Mouse (Mus musculus): ENCODE measurements around the gene Olfr1208. TPM values are rescaled to one million over a fixed set of nuclear protein-coding genes. Genes with fewer than 3 reads are reported as not detected.

Olfr1208 gene
- polyA plus RNA-seq (2014; fragmentation: Nextera tagmentation; extraction: Ambion mirVana): not detected in 2 replicates

GRCm38 (mm10) chr2:88902211-88902610 is at the start of gene Olfr1208:
TSS of gene Olfr1208 (minus strand) at chr2:88902311.
- H3K36me3 ChIP-seq (ENCODE audit: control insufficient read depth, insufficient read depth, low read length): no peaks in the 10 kb centered on the region
- no peak within 1 kb of the TSS for H3K27ac ChIP-seq (ENCODE audit: low read depth, low read length)
- no peaks in the 10 kb centered on the region for H3K4me1 ChIP-seq (ENCODE audit: control insufficient read depth, insufficient read depth, low read length)
- ATAC-seq (replicated peaks; ENCODE audit: insufficient number of reproducible peaks, low FRiP score, low TSS enrichment): no peak
- no peak within 1 kb of the TSS for H3K4me3 ChIP-seq (ENCODE audit: low read depth, low read length)
- no peaks in the 10 kb centered on the region for H3K27me3 ChIP-seq (ENCODE audit: control insufficient read depth, insufficient read depth, low read length)
- H3K4me2 ChIP-seq: no peak within 1 kb of the TSS
- H3K9ac ChIP-seq (ENCODE audit: low read depth, low read length): no peak within 1 kb of the TSS
- H3K9me3 ChIP-seq (replicated peaks; ENCODE audit: control insufficient read depth, low read length): no peaks in the 10 kb centered on the region

- H3K27me3 ChIP-seq (ENCODE audit: control insufficient read depth, insufficient read depth, low read length): no peaks in the 10 kb centered on the region
- no peak for ATAC-seq (replicated peaks; ENCODE audit: insufficient number of reproducible peaks, low FRiP score, low TSS enrichment)
- no peak within 1 kb of the TSS for H3K27ac ChIP-seq (ENCODE audit: low read depth, low read length)
- H3K4me3 ChIP-seq (ENCODE audit: low read depth, low read length): no peak within 1 kb of the TSS
- H3K36me3 ChIP-seq (ENCODE audit: control insufficient read depth, insufficient read depth, low read length): no peaks in the 10 kb centered on the region
- no peaks in the 10 kb centered on the region for H3K4me1 ChIP-seq (ENCODE audit: control insufficient read depth, insufficient read depth, low read length)
- WGBS (ENCODE audit: insufficient replicate concordance): 83% methylated on average over 1 of the region's 1 CpGs
- H3K9ac ChIP-seq (ENCODE audit: low read depth, low read length): no peak within 1 kb of the TSS
- no peak within 1 kb of the TSS for H3K4me2 ChIP-seq
- no peaks in the 10 kb centered on the region for H3K9me3 ChIP-seq (replicated peaks; ENCODE audit: control insufficient read depth, low read length)
Measured at GRCm38 (mm10) chr2:88938011-88938410, 35.9 kb upstream of the Olfr1208 start, which contains the start of gene Olfr1211. TSS of gene Olfr1211 (minus strand) at chr2:88938111.

GRCm38 (mm10) chr2:88915057-88915456 is 12.9 kb upstream of the Olfr1208 start, which contains the start of gene Olfr1209:
TSS of gene Olfr1209 (minus strand) at chr2:88915157.
- H3K4me3 ChIP-seq (ENCODE audit: low read depth, low read length): no peak within 1 kb of the TSS
- H3K36me3 ChIP-seq (ENCODE audit: control insufficient read depth, insufficient read depth, low read length): no peaks in the 10 kb centered on the region
- ATAC-seq (replicated peaks; ENCODE audit: insufficient number of reproducible peaks, low FRiP score, low TSS enrichment): no peak
- no peak within 1 kb of the TSS for H3K4me2 ChIP-seq
- H3K27ac ChIP-seq (ENCODE audit: low read depth, low read length): no peak within 1 kb of the TSS
- no peaks in the 10 kb centered on the region for H3K9me3 ChIP-seq (replicated peaks; ENCODE audit: control insufficient read depth, low read length)
- H3K27me3 ChIP-seq (ENCODE audit: control insufficient read depth, insufficient read depth, low read length): no peaks in the 10 kb centered on the region
- WGBS (ENCODE audit: insufficient replicate concordance): 84% methylated on average over 3 of the region's 3 CpGs
- no peaks in the 10 kb centered on the region for H3K4me1 ChIP-seq (ENCODE audit: control insufficient read depth, insufficient read depth, low read length)
- H3K9ac ChIP-seq (ENCODE audit: low read depth, low read length): no peak within 1 kb of the TSS

- no peaks in the 10 kb centered on the region for H3K36me3 ChIP-seq (ENCODE audit: control insufficient read depth, insufficient read depth, low read length)
- H3K4me3 ChIP-seq (ENCODE audit: low read depth, low read length): no peak within 1 kb of the TSS
- H3K27me3 ChIP-seq (ENCODE audit: control insufficient read depth, insufficient read depth, low read length): no peaks in the 10 kb centered on the region
- H3K4me1 ChIP-seq (ENCODE audit: control insufficient read depth, insufficient read depth, low read length): no peaks in the 10 kb centered on the region
- no peaks in the 10 kb centered on the region for H3K9me3 ChIP-seq (replicated peaks; ENCODE audit: control insufficient read depth, low read length)
- WGBS (ENCODE audit: insufficient replicate concordance): 75% methylated on average over 2 of the region's 2 CpGs
- H3K9ac ChIP-seq (ENCODE audit: low read depth, low read length): no peak within 1 kb of the TSS
- no peak for ATAC-seq (replicated peaks; ENCODE audit: insufficient number of reproducible peaks, low FRiP score, low TSS enrichment)
- H3K27ac ChIP-seq (ENCODE audit: low read depth, low read length): no peak within 1 kb of the TSS
- H3K4me2 ChIP-seq: no peak within 1 kb of the TSS
Measured at GRCm38 (mm10) chr2:88862931-88863330, 39.2 kb downstream of the Olfr1208 start, which contains the start of gene Olfr1206. TSS of gene Olfr1206 (plus strand) at chr2:88863231.

- Histone ChIP-seq H3K36me3 (ENCODE audit: control insufficient read depth, insufficient read depth, low read length) (no peaks in the 10 kb centered on the region), H3K4me3 (ENCODE audit: low read depth, low read length) (no peak within 1 kb of the TSS), H3K9ac (ENCODE audit: low read depth, low read length) (no peak within 1 kb of the TSS), H3K27ac (ENCODE audit: low read depth, low read length) (no peak within 1 kb of the TSS), H3K9me3 (replicated peaks; ENCODE audit: control insufficient read depth, low read length) (no peaks in the 10 kb centered on the region), H3K4me2 (no peak within 1 kb of the TSS), H3K27me3 (ENCODE audit: control insufficient read depth, insufficient read depth, low read length) (no peaks in the 10 kb centered on the region), H3K4me1 (ENCODE audit: control insufficient read depth, insufficient read depth, low read length) (no peaks in the 10 kb centered on the region)
- WGBS (ENCODE audit: insufficient replicate concordance): 67% methylated on average over 1 of the region's 1 CpGs
- no peak for ATAC-seq (replicated peaks; ENCODE audit: insufficient number of reproducible peaks, low FRiP score, low TSS enrichment)
Measured at GRCm38 (mm10) chr2:88848992-88849391, 53.1 kb downstream of the Olfr1208 start, which contains the start of gene Olfr1204. TSS of gene Olfr1204 (plus strand) at chr2:88849292.

Other genes starting within 250 kb of the Olfr1208 start
- not detected in 2 replicates for gene Olfr1193, start 226.7 kb downstream of the Olfr1208 start, polyA plus RNA-seq (2014; fragmentation: Nextera tagmentation; extraction: Ambion mirVana)
- gene Olfr1195, start 213.1 kb downstream of the Olfr1208 start, polyA plus RNA-seq (2014; fragmentation: Nextera tagmentation; extraction: Ambion mirVana): not detected in 2 replicates
- gene Olfr1196, start 197.7 kb downstream of the Olfr1208 start, polyA plus RNA-seq (2014; fragmentation: Nextera tagmentation; extraction: Ambion mirVana): not detected in 2 replicates
- gene Olfr1197, start 169.9 kb downstream of the Olfr1208 start, polyA plus RNA-seq (2014; fragmentation: Nextera tagmentation; extraction: Ambion mirVana): not detected in 2 replicates
- gene Olfr1198, start 150.9 kb downstream of the Olfr1208 start, polyA plus RNA-seq (2014; fragmentation: Nextera tagmentation; extraction: Ambion mirVana): not detected in 2 replicates
- not detected in 2 replicates for gene Olfr1199, start 141.8 kb downstream of the Olfr1208 start, polyA plus RNA-seq (2014; fragmentation: Nextera tagmentation; extraction: Ambion mirVana)
- gene Olfr1200, start 131.8 kb downstream of the Olfr1208 start, polyA plus RNA-seq (2014; fragmentation: Nextera tagmentation; extraction: Ambion mirVana): not detected in 2 replicates
- gene Olfr1201, start 109.3 kb downstream of the Olfr1208 start, polyA plus RNA-seq (2014; fragmentation: Nextera tagmentation; extraction: Ambion mirVana): not detected in 2 replicates
- gene Olfr1202, start 87.8 kb downstream of the Olfr1208 start, polyA plus RNA-seq (2014; fragmentation: Nextera tagmentation; extraction: Ambion mirVana): not detected in 2 replicates
- gene Olfr1205, start 72.6 kb downstream of the Olfr1208 start, polyA plus RNA-seq (2014; fragmentation: Nextera tagmentation; extraction: Ambion mirVana): not detected in 2 replicates
- not detected in 2 replicates for gene Olfr1204, start 53.0 kb downstream of the Olfr1208 start, polyA plus RNA-seq (2014; fragmentation: Nextera tagmentation; extraction: Ambion mirVana)
- not detected in 2 replicates for gene Olfr1206, start 39.1 kb downstream of the Olfr1208 start, polyA plus RNA-seq (2014; fragmentation: Nextera tagmentation; extraction: Ambion mirVana)
- gene Olfr1209, start 12.8 kb upstream of the Olfr1208 start, polyA plus RNA-seq (2014; fragmentation: Nextera tagmentation; extraction: Ambion mirVana): not detected in 2 replicates
- gene Olfr1211, start 35.8 kb upstream of the Olfr1208 start, polyA plus RNA-seq (2014; fragmentation: Nextera tagmentation; extraction: Ambion mirVana): not detected in 2 replicates
- not detected in 2 replicates for gene Olfr1212, start 51.7 kb upstream of the Olfr1208 start, polyA plus RNA-seq (2014; fragmentation: Nextera tagmentation; extraction: Ambion mirVana)
- not detected in 2 replicates for gene Gm13762, start 78.0 kb upstream of the Olfr1208 start, polyA plus RNA-seq (2014; fragmentation: Nextera tagmentation; extraction: Ambion mirVana)
- gene Olfr1214, start 90.3 kb upstream of the Olfr1208 start, polyA plus RNA-seq (2014; fragmentation: Nextera tagmentation; extraction: Ambion mirVana): not detected in 2 replicates
- gene Olfr1215, start 104.7 kb upstream of the Olfr1208 start, polyA plus RNA-seq (2014; fragmentation: Nextera tagmentation; extraction: Ambion mirVana): not detected in 2 replicates
- not detected in 2 replicates for gene Olfr1216, start 116.0 kb upstream of the Olfr1208 start, polyA plus RNA-seq (2014; fragmentation: Nextera tagmentation; extraction: Ambion mirVana)
- gene Olfr1217, start 129.8 kb upstream of the Olfr1208 start, polyA plus RNA-seq (2014; fragmentation: Nextera tagmentation; extraction: Ambion mirVana): not detected in 2 replicates
- gene Olfr1218, start 158.9 kb upstream of the Olfr1208 start, polyA plus RNA-seq (2014; fragmentation: Nextera tagmentation; extraction: Ambion mirVana): not detected in 2 replicates
- not detected in 2 replicates for gene Olfr1219, start 181.2 kb upstream of the Olfr1208 start, polyA plus RNA-seq (2014; fragmentation: Nextera tagmentation; extraction: Ambion mirVana)
- gene Olfr1220, start 204.5 kb upstream of the Olfr1208 start, polyA plus RNA-seq (2014; fragmentation: Nextera tagmentation; extraction: Ambion mirVana): not detected in 2 replicates
- not detected in 2 replicates for gene Olfr1221, start 215.0 kb upstream of the Olfr1208 start, polyA plus RNA-seq (2014; fragmentation: Nextera tagmentation; extraction: Ambion mirVana)
- not detected in 2 replicates for gene Olfr1222, start 230.7 kb upstream of the Olfr1208 start, polyA plus RNA-seq (2014; fragmentation: Nextera tagmentation; extraction: Ambion mirVana)
- not detected in 2 replicates for gene Olfr1223, start 249.2 kb upstream of the Olfr1208 start, polyA plus RNA-seq (2014; fragmentation: Nextera tagmentation; extraction: Ambion mirVana)

Measured in heart, embryonic 11.5 days (tissue).